Mouse (Mus musculus) forebrain, embryonic 12.5 days (tissue): ENCODE data around the gene Phf12. TPM values are rescaled to one million over a fixed set of nuclear protein-coding genes. Genes with fewer than 3 reads are reported as not detected.

Source experiments
- ATAC-seq: fragments of 200-750 bp; cut with Nextera tagmentation; 2 replicates; pipeline ENCODE4 v1.8.0; 2017; ENCODE audit warnings: moderate TSS enrichment; ENCODE audit not compliant: low FRiP score
- H3K27ac ChIP-seq: fragments of 300-500 bp; sonication (generic); 2 replicates; pipeline ENCODE4 v1.5.1; 2016; ENCODE audit warnings: mild to moderate bottlenecking
- H3K27me3 ChIP-seq: fragments of 300-500 bp; sonication (generic); 2 replicates; pipeline ENCODE4 v1.6.1; 2016; ENCODE audit warnings: mild to moderate bottlenecking
- H3K36me3 ChIP-seq: fragments of 300-500 bp; sonication (generic); replicated peaks from 2 replicates; pipeline ENCODE4 v1.6.1; 2016; ENCODE audit warnings: mild to moderate bottlenecking
- H3K4me1 ChIP-seq: fragments of 300-500 bp; sonication (generic); 2 replicates; pipeline ENCODE4 v1.6.1; 2016
- H3K4me2 ChIP-seq: fragments of 300-500 bp; sonication (generic); 2 replicates; pipeline ENCODE4 v1.6.1; 2016; ENCODE audit warnings: mild to moderate bottlenecking, moderate library complexity
- H3K4me3 ChIP-seq: fragments of 300-500 bp; sonication (generic); replicated peaks from 2 replicates; pipeline ENCODE4 v1.5.1; 2016; ENCODE audit warnings: mild to moderate bottlenecking
- H3K9ac ChIP-seq: fragments of 300-500 bp; sonication (generic); 2 replicates; pipeline ENCODE4 v1.6.1; 2016; ENCODE audit warnings: mild to moderate bottlenecking
- H3K9me3 ChIP-seq: fragments of 300-500 bp; sonication (generic); 2 replicates; pipeline ENCODE4 v1.6.1; 2016
- WGBS: fragments of 180-500 bp; shearing (Covaris S2); methylation state at CpG from one replicate; pipeline ENCODE4 v1.1.7; 2016; 5-methylcytosine and 5-hydroxymethylcytosine counted together
- microRNA counts: library from miRNA; unstranded; fragments of <30 nt; microRNA quantifications from one replicate; lab custom pipeline; 2017
- microRNA-seq: library from miRNA; unstranded; fragments of <30 nt; microRNA quantifications from one replicate; pipeline ENCODE4, GENCODE M21; 2017
- polyA plus RNA-seq: library from polyadenylated mRNA; unstranded; fragments of >200 nt; fragmentation: Nextera tagmentation; extraction: Ambion mirVana; gene quantifications from 2 replicates; pipeline ENCODE4 v1.2.1, GENCODE M21; 2016

The Phf12 gene
- polyA plus RNA-seq, 1 experiment from 2014 or later, result 29.6 TPM

GRCm38 (mm10) chr11:78067566-78067965, 85.0 kb downstream of the Phf12 start:
- Histone ChIP-seq H3K4me3 (no peak overlapping the region), H3K27me3 (peaks cover 5% of the 10 kb centered on the region; the same call in 1 of the 2 replicates)
- WGBS, result 76% methylated on average over 5 of the region's 5 CpGs

GRCm38 (mm10) chr11:78069130-78069529, 86.6 kb downstream of the Phf12 start:
- 88% methylated on average over 5 of the region's 5 CpGs for WGBS
- peaks cover 25% of the 10 kb centered on the region for H3K36me3 ChIP-seq
- H3K27ac ChIP-seq, result no peak overlapping the region
- no peaks in the 10 kb centered on the region for H3K9me3 ChIP-seq
- H3K9ac ChIP-seq, result no peak overlapping the region
- no peak for ATAC-seq
- no peak overlapping the region for H3K4me2 ChIP-seq
- no peak overlapping the region for H3K4me3 ChIP-seq
- H3K4me1 ChIP-seq, result no peaks in the 10 kb centered on the region
- peaks cover 5% of the 10 kb centered on the region; the same call in 1 of the 2 replicates for H3K27me3 ChIP-seq

More at GRCm38 (mm10) chr11:78067566-78067965, 85.0 kb downstream of the Phf12 start:
- Histone ChIP-seq H3K4me1 (no peaks in the 10 kb centered on the region), H3K9me3 (no peaks in the 10 kb centered on the region), H3K4me2 (no peak overlapping the region), H3K9ac (no peak overlapping the region), H3K27ac (no peak overlapping the region), H3K36me3 (peaks cover 11% of the 10 kb centered on the region)
- ATAC-seq, result no peak

GRCm38 (mm10) chr11:78069646-78070045, 87.1 kb downstream of the Phf12 start:
- Histone ChIP-seq H3K4me3 (no peak overlapping the region), H3K36me3 (peaks cover 30% of the 10 kb centered on the region), H3K9ac (no peak overlapping the region), H3K27me3 (peaks cover 5% of the 10 kb centered on the region; the same call in 1 of the 2 replicates), H3K9me3 (no peaks in the 10 kb centered on the region), H3K4me1 (no peaks in the 10 kb centered on the region), H3K27ac (no peak overlapping the region), H3K4me2 (no peak overlapping the region)
- no peak for ATAC-seq
- WGBS, result 83% methylated on average over 6 of the region's 6 CpGs

GRCm38 (mm10) chr11:78071938-78072337, 89.4 kb downstream of the Phf12 start:
- H3K36me3 ChIP-seq, result peaks cover 51% of the 10 kb centered on the region
- no peak overlapping the region for H3K4me2 ChIP-seq
- H3K9me3 ChIP-seq, result no peaks in the 10 kb centered on the region
- no peaks in the 10 kb centered on the region for H3K27me3 ChIP-seq
- 86% methylated on average over 5 of the region's 5 CpGs for WGBS
- no peak for ATAC-seq
- H3K4me3 ChIP-seq, result no peak overlapping the region
- H3K27ac ChIP-seq, result no peak overlapping the region
- no peak overlapping the region for H3K9ac ChIP-seq
- no peaks in the 10 kb centered on the region for H3K4me1 ChIP-seq

- Histone ChIP-seq H3K4me2 (no peak overlapping the region), H3K36me3 (peaks cover 57% of the 10 kb centered on the region), H3K9me3 (no peaks in the 10 kb centered on the region), H3K4me1 (no peaks in the 10 kb centered on the region), H3K27me3 (no peaks in the 10 kb centered on the region), H3K4me3 (no peak overlapping the region), H3K27ac (no peak overlapping the region), H3K9ac (no peak overlapping the region)
- WGBS, result 32% methylated on average over 6 of the region's 6 CpGs
- no peak for ATAC-seq
Measured at GRCm38 (mm10) chr11:78072425-78073130, 90.0 kb downstream of the Phf12 start.

- no peaks in the 10 kb centered on the region for H3K4me1 ChIP-seq
- no peak for ATAC-seq
- WGBS, result 91% methylated on average over 9 of the region's 9 CpGs
- no peaks in the 10 kb centered on the region for H3K27me3 ChIP-seq
- H3K36me3 ChIP-seq, result peaks cover 62% of the 10 kb centered on the region
- no peak overlapping the region for H3K9ac ChIP-seq
- H3K4me2 ChIP-seq, result no peak overlapping the region
- no peak overlapping the region for H3K27ac ChIP-seq
- no peaks in the 10 kb centered on the region for H3K9me3 ChIP-seq
- no peak overlapping the region for H3K4me3 ChIP-seq
Measured at GRCm38 (mm10) chr11:78073577-78074276, 91.2 kb downstream of the Phf12 start.

- no peaks in the 10 kb centered on the region for H3K9me3 ChIP-seq
- no peak for ATAC-seq
- H3K36me3 ChIP-seq, result peaks cover 62% of the 10 kb centered on the region
- H3K27ac ChIP-seq, result no peak overlapping the region
- H3K4me3 ChIP-seq, result no peak overlapping the region
- no peak overlapping the region for H3K4me2 ChIP-seq
- H3K9ac ChIP-seq, result no peak overlapping the region
- peaks cover 4% of the 10 kb centered on the region for H3K4me1 ChIP-seq
- WGBS, result 92% methylated on average over 2 of the region's 2 CpGs
- no peaks in the 10 kb centered on the region for H3K27me3 ChIP-seq
Measured at GRCm38 (mm10) chr11:78074277-78074652, 91.7 kb downstream of the Phf12 start.

GRCm38 (mm10) chr11:78074666-78075065, 92.1 kb downstream of the Phf12 start:
- no peaks in the 10 kb centered on the region for H3K27me3 ChIP-seq
- peaks cover 7% of the 10 kb centered on the region for H3K4me1 ChIP-seq
- H3K27ac ChIP-seq, result no peak overlapping the region
- H3K9me3 ChIP-seq, result no peaks in the 10 kb centered on the region
- 81% methylated on average over 4 of the region's 4 CpGs for WGBS
- ATAC-seq, result no peak
- H3K4me3 ChIP-seq, result no peak overlapping the region
- no peak overlapping the region for H3K4me2 ChIP-seq
- peaks cover 62% of the 10 kb centered on the region for H3K36me3 ChIP-seq
- H3K9ac ChIP-seq, result no peak overlapping the region

MicroRNAs within 50 kb of the gene (microRNA counts, 519-probe panel; counts per million panel counts)
- microRNA mmu-miR-144 (lab: Ali Mortazavi, UCI) (2,759 counts per million, percentile 20 among the panel's probes with 10 or more counts), microRNA mmu-miR-451 (lab: Ali Mortazavi, UCI) (3,532 counts per million, percentile 34 among the panel's probes with 10 or more counts)

Small RNA genes lying within 50 kb of the gene (microRNA-seq; reads per million reads assigned to microRNA genes)
- gene Mir144 (37.9 reads per million, percentile 41 among the genes with 10 or more reads in this experiment), gene Mir451a (not detected), gene Mir451b (not detected)

Other genes starting within 250 kb of the Phf12 start
- gene Myo18a, start 219.5 kb upstream of the Phf12 start, polyA plus RNA-seq, result 49.4 and 56.7 TPM in 2 replicates
- 2.1 and 2.9 TPM in 2 replicates for gene Gm10277, start 195.0 kb upstream of the Phf12 start, polyA plus RNA-seq
- gene Pipox, start 88.7 kb upstream of the Phf12 start, polyA plus RNA-seq, result 14.5 and 16.5 TPM in 2 replicates
- gene Sez6, start 52.0 kb upstream of the Phf12 start, polyA plus RNA-seq, result 54.0 and 62.2 TPM in 2 replicates
- gene Dhrs13, start 49.5 kb downstream of the Phf12 start, polyA plus RNA-seq, result 20.6 and 21.2 TPM in 2 replicates
- 68.5 and 69.2 TPM in 2 replicates for gene Flot2, start 55.2 kb downstream of the Phf12 start, polyA plus RNA-seq
- 33.1 and 35.5 TPM in 2 replicates for gene Eral1, start 97.6 kb downstream of the Phf12 start, polyA plus RNA-seq
- 22.3 and 25.5 TPM in 2 replicates for gene Fam222b, start 111.9 kb downstream of the Phf12 start, polyA plus RNA-seq
- 121 and 127 TPM in 2 replicates for gene Traf4, start 182.8 kb downstream of the Phf12 start, polyA plus RNA-seq
- 8.8 and 9.4 TPM in 2 replicates for gene Nek8, start 193.9 kb downstream of the Phf12 start, polyA plus RNA-seq
- 5.5 and 6.9 TPM in 2 replicates for gene Tlcd1, start 194.0 kb downstream of the Phf12 start, polyA plus RNA-seq
- gene Rpl23a, start 200.8 kb downstream of the Phf12 start, polyA plus RNA-seq, result 931 and 997 TPM in 2 replicates
- gene Rab34, start 205.7 kb downstream of the Phf12 start, polyA plus RNA-seq, result 44.5 and 49.8 TPM in 2 replicates
- 1.4 and 1.5 TPM in 2 replicates for gene Proca1, start 210.6 kb downstream of the Phf12 start, polyA plus RNA-seq